Mouse (Mus musculus) MEL (cell line): ENCODE measurements around the gene Shprh. TPM values are rescaled to one million over a fixed set of nuclear protein-coding genes. Genes with fewer than 3 reads are reported as not detected.
"Not testable (repeated sequence)": the region's sequence is repeated elsewhere in the genome, so short reads cannot be mapped to it uniquely, and the experiment has no call there.

Experiments
- DNase-seq: peaks from one replicate; pipeline ENCODE4 v3.0.0; 2011; ENCODE audit warnings: low read depth, low spot score
- H3K27ac ChIP-seq: 2 replicates; pipeline ENCODE4 v1.5.1; 2012; ENCODE audit warnings: low read depth, mild to moderate bottlenecking, control low read depth, low read length, moderate library complexity; ENCODE audit not compliant: control insufficient read depth
- H3K27me3 ChIP-seq, 2 experiments: fragments of 150-350 bp in 1 of 2; sonication (generic) in 1 of 2; 2 replicates each; pipeline ENCODE4 v1.6.1; 2012; ENCODE audit warnings: low read length in 2 of 2, mild to moderate bottlenecking in 2 of 2, improper control_type of control experiment in 1 of 2, moderate library complexity in 1 of 2; ENCODE audit not compliant: insufficient read depth in 2 of 2, control insufficient read depth in 1 of 2
- H3K36me3 ChIP-seq, 2 experiments: 2 replicates each; pipeline ENCODE4 v1.6.1; 2012 to 2014; ENCODE audit warnings: low read length in 2 of 2, improper control_type of control experiment in 1 of 2, inconsistent platforms in 1 of 2, mild to moderate bottlenecking in 1 of 2; ENCODE audit not compliant: insufficient read depth in 2 of 2, control insufficient read depth in 1 of 2
- H3K4me1 ChIP-seq, 2 experiments: fragments of 150-350 bp in 1 of 2; sonication (generic) in 1 of 2; 2 replicates each; pipeline ENCODE4 v1.6.1; 2012; ENCODE audit warnings: low read length in 2 of 2, improper control_type of control experiment in 1 of 2, mild to moderate bottlenecking in 1 of 2; ENCODE audit not compliant: insufficient read depth in 2 of 2, control insufficient read depth in 1 of 2
- H3K4me3 ChIP-seq, 2 experiments: fragments of 150-350 bp in 1 of 2; sonication (generic) in 1 of 2; 2 replicates each; pipeline ENCODE4 v1.5.1; 2012; ENCODE audit warnings: low read depth in 2 of 2, low read length in 2 of 2, mild to moderate bottlenecking in 2 of 2, moderate library complexity in 2 of 2, control low read depth in 1 of 2, improper control_type of control experiment in 1 of 2; ENCODE audit not compliant: control insufficient read depth in 1 of 2, insufficient read depth in 1 of 2
- H3K79me2 ChIP-seq: 2 replicates; pipeline ENCODE4 v1.6.1; 2012; ENCODE audit warnings: mild to moderate bottlenecking, low read length, moderate library complexity; ENCODE audit not compliant: control insufficient read depth, poor library complexity, insufficient read depth
- H3K9ac ChIP-seq: 2 replicates; pipeline ENCODE4 v1.6.1; 2012; ENCODE audit warnings: low read depth, mild to moderate bottlenecking, control low read depth, low read length, moderate library complexity; ENCODE audit not compliant: control insufficient read depth, poor library complexity, severe bottlenecking
- H3K9me3 ChIP-seq: fragments of 150-350 bp; sonication (generic); replicated peaks from 2 replicates; pipeline ENCODE4 v1.6.1; 2012; ENCODE audit warnings: mild to moderate bottlenecking, low read length, improper control_type of control experiment, moderate library complexity; ENCODE audit not compliant: insufficient read depth
- CHD1 ChIP-seq: IDR thresholded peaks from 2 replicates; pipeline ENCODE4 v1.6.1; 2012; ENCODE audit warnings: low read depth, mild to moderate bottlenecking, inconsistent platforms, low read length, improper control_type of control experiment
- CHD2 ChIP-seq: IDR thresholded peaks from 2 replicates; pipeline ENCODE4 v1.6.1; 2011; ENCODE audit warnings: low read length, improper control_type of control experiment
- E2F4 ChIP-seq: IDR thresholded peaks from 2 replicates; pipeline ENCODE4 v1.6.1; 2011; ENCODE audit warnings: low read depth, low read length, improper control_type of control experiment, borderline replicate concordance
- ELF1 ChIP-seq: IDR thresholded peaks from 2 replicates; pipeline ENCODE4 v1.6.1; 2014; ENCODE audit warnings: low read depth, mild to moderate bottlenecking, inconsistent platforms, low read length, improper control_type of control experiment, moderate library complexity
- EP300 ChIP-seq, 2 experiments: IDR thresholded peaks; 2 replicates each; pipeline ENCODE4 v1.6.1; 2011; ENCODE audit warnings: improper control_type of control experiment in 2 of 2, low read length in 2 of 2, low read depth in 1 of 2, mild to moderate bottlenecking in 1 of 2
- ETS1 ChIP-seq: IDR thresholded peaks from 2 replicates; pipeline ENCODE4 v1.6.1; 2012; ENCODE audit warnings: low read depth, mild to moderate bottlenecking, inconsistent platforms, low read length, improper control_type of control experiment, moderate library complexity
- GABPA ChIP-seq: IDR thresholded peaks from 2 replicates; pipeline ENCODE4 v1.6.1; 2012; ENCODE audit warnings: low read depth, mild to moderate bottlenecking, inconsistent platforms, low read length, improper control_type of control experiment, moderate library complexity
- GATA1 ChIP-seq: IDR thresholded peaks from 2 replicates; pipeline ENCODE4 v1.6.1; 2011; ENCODE audit warnings: low read depth, low read length, improper control_type of control experiment
- KAT2A ChIP-seq: conservative IDR thresholded peaks from 2 replicates; pipeline ENCODE4 v1.6.1; 2012; ENCODE audit warnings: low read depth, low read length, improper control_type of control experiment, inconsistent platforms
- MAX ChIP-seq: IDR thresholded peaks from 2 replicates; pipeline ENCODE4 v1.6.1; 2011; ENCODE audit warnings: low read length, improper control_type of control experiment
- MAZ ChIP-seq: IDR thresholded peaks from 2 replicates; pipeline ENCODE4 v1.6.1; 2012; ENCODE audit warnings: low read depth, mild to moderate bottlenecking, inconsistent platforms, low read length, improper control_type of control experiment
- NELFE ChIP-seq: IDR thresholded peaks from 2 replicates; pipeline ENCODE4 v1.6.1; 2011; ENCODE audit warnings: low read depth, low read length, improper control_type of control experiment
- NRF1 ChIP-seq: IDR thresholded peaks from 2 replicates; pipeline ENCODE4 v1.6.1; 2014; ENCODE audit warnings: low read depth, mild to moderate bottlenecking, inconsistent platforms, low read length, improper control_type of control experiment, moderate library complexity; ENCODE audit not compliant: poor library complexity, insufficient read depth, severe bottlenecking
- POLR2AphosphoS2 ChIP-seq: IDR thresholded peaks from 2 replicates; pipeline ENCODE4 v1.6.1; 2011; ENCODE audit warnings: low read length, improper control_type of control experiment
- RAD21 ChIP-seq: IDR thresholded peaks from 2 replicates; pipeline ENCODE4 v1.6.1; 2011; ENCODE audit warnings: mild to moderate bottlenecking, low read depth, low read length, improper control_type of control experiment
- RCOR1 ChIP-seq: IDR thresholded peaks from 2 replicates; pipeline ENCODE4 v1.6.1; 2012; ENCODE audit warnings: low read depth, mild to moderate bottlenecking, inconsistent platforms, low read length, improper control_type of control experiment
- SIN3A ChIP-seq: IDR thresholded peaks from 2 replicates; pipeline ENCODE4 v1.6.1; 2012; ENCODE audit warnings: low read length, improper control_type of control experiment, inconsistent platforms
- SMC3 ChIP-seq: IDR thresholded peaks from 2 replicates; pipeline ENCODE4 v1.6.1; 2011; ENCODE audit warnings: low read depth, low read length, improper control_type of control experiment
- TAL1 ChIP-seq: IDR thresholded peaks from 2 replicates; pipeline ENCODE4 v1.6.1; 2012; ENCODE audit warnings: mild to moderate bottlenecking, inconsistent platforms, low read length, moderate library complexity, mixed read lengths
- TCF12 ChIP-seq: IDR thresholded peaks from 2 replicates; pipeline ENCODE4 v1.6.1; 2014; ENCODE audit warnings: low read depth, mild to moderate bottlenecking, inconsistent platforms, low read length, improper control_type of control experiment, moderate library complexity
- USF2 ChIP-seq, 2 experiments: IDR thresholded peaks; 2 replicates each; pipeline ENCODE4 v1.6.1; 2011 to 2012; ENCODE audit warnings: improper control_type of control experiment in 2 of 2, low read length in 2 of 2, borderline replicate concordance in 1 of 2, inconsistent platforms in 1 of 2, low read depth in 1 of 2, mild to moderate bottlenecking in 1 of 2; ENCODE audit not compliant: insufficient read depth in 1 of 2
- ZKSCAN1 ChIP-seq: IDR thresholded peaks from 2 replicates; pipeline ENCODE4 v1.6.1; 2012; ENCODE audit warnings: low read depth, mild to moderate bottlenecking, inconsistent platforms, low read length, improper control_type of control experiment, moderate library complexity
- polyA plus RNA-seq, 2 experiments: library from polyadenylated mRNA; stranded (reverse) in 1 of 2; unstranded in 1 of 2; fragments of >175 nt in 1 of 2; fragments of >200 nt in 1 of 2; gene quantifications; 2 replicates each; pipeline versions ENCODE4 v1.2.1 to v1.2.4; 2012; ENCODE audit warnings: low replicate concordance in 2 of 2, low read depth in 1 of 2; ENCODE audit not compliant: insufficient read length in 2 of 2, insufficient read depth in 1 of 2, missing spikeins in 1 of 2
- total RNA-seq: library from RNA; depleted of rRNA; stranded (reverse); fragments of 300-350 nt; gene quantifications from 2 replicates; pipeline ENCODE4 v1.2.3, GENCODE M21; 2012

The Shprh gene
- total and polyA plus RNA-seq, 3 experiments, result 11.0 to 13.3 TPM; not detected in 1

DNA sequence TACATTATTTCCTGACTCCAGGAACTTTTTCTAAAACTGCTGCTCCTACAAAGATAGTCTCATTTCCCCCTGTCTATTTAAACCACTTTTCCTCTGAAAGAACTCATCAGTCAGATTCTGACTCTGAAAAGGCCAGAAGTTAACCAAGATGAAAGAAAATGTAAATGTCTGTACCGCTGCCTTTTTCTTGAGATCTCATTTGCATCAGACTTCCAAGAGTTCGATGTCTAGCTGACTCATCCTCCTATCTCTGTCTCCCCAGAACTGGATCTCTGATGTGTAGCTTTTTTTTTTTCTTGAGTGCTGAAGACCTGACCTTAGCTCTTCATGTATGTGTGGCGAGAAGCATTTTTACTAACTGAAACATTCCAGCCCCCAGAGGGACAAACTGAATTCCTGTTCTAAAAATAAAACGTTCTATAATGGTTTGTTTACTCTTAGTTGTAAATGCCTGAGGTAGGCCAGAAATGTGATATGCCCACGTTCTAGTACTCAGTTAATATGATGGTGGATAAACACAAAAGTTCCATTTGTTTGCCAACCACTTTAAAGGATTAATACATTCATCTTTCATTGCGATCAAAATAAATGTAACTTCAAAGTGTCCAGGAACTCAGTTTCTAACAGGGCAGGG is 80.4 kb downstream of the Shprh start (continued):
- TF ChIP-seq MAZ (no peak), MAX (no peak), CHD2 (no peak)

GRCm38 (mm10) chr10:11233208-11233607 is 84.0 kb downstream of the Shprh start:
- DNase-seq, result no peak
- TF ChIP-seq ELF1, result no peak
- TF ChIP-seq, all 39 proteins: peak for 0
- Histone ChIP-seq H3K27me3 (no peaks in the 10 kb centered on the region), H3K4me3 (no peak overlapping the region), H3K27ac (no peak overlapping the region), H3K79me2 (no peaks in the 10 kb centered on the region), H3K9ac (no peak overlapping the region), H3K36me3 (peaks cover 0 to 16% of the 10 kb centered on the region in 2 experiments; a peak in 2 of 4 replicates), H3K4me1 (peaks cover 10% of the 10 kb centered on the region in 2 experiments), H3K9me3 (no peaks in the 10 kb centered on the region)

DNA sequence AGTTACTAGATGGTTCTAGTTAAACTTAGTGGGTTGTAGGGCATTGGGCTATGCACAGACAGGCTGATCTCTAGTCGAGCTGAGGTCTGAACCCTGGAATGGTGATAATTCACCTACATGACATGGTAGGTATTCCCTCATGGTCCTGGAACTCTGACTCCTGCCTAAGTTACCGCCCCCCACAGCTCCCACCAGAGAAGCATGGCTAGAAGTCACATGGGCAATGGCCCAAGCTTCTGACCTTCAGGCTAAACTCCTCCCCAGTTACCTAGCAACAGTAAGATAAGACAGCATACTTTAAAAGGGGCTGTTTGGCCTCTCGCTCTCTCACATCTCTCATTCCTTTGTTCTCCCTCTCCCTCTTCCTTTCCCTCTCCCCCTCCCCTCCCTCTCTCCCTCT is 93.8 kb downstream of the Shprh start:
- H3K9me3 ChIP-seq, H3K4me3 ChIP-seq, DNase-seq, H3K9ac ChIP-seq, H3K4me1 ChIP-seq, H3K79me2 ChIP-seq, H3K27ac ChIP-seq, H3K36me3 ChIP-seq, H3K27me3 ChIP-seq: not testable (repeated sequence)

DNA sequence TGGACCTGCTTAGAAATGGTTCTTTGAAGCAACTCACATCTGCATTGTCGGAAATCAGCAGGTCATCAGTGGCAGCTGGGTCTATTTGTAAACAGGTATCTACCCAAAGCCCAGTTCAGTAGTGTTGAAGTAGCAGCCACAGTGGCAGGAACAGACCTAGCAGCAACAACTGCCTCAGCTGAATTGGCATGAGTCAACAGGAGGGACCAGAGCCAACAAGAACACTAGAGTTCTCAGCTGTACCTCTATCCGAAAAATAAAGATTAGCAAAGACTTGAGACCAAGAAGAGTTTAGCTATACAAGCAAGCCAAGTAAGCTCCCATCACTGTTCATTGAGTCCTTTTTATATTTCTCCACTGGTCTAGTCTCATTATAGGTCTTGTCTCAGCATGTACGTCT is 99.0 kb downstream of the Shprh start:
- DNase-seq, result no peak
- no peak overlapping the region for H3K4me3 ChIP-seq
- TF ChIP-seq NRF1, result no peak
- TF ChIP-seq POLR2AphosphoS2, result no peak
- TF ChIP-seq GABPA, result no peak
- TF ChIP-seq MAX, result no peak
- TF ChIP-seq GATA1, result no peak
- no peak for TF ChIP-seq ZKSCAN1
- no peak for TF ChIP-seq USF2 (IDR thresholded peaks at IDR 0.05; ENCODE audit: borderline replicate concordance in 1 of 2, insufficient read depth in 1 of 2, low read depth in 1 of 2, low read length in 2 of 2)
- no peak for TF ChIP-seq TAL1
- TF ChIP-seq ETS1, result no peak
- no peak for TF ChIP-seq RAD21
- TF ChIP-seq TCF12, result no peak
- TF ChIP-seq EP300 (IDR thresholded peaks at IDR 0.05; ENCODE audit: low read depth in 1 of 2, low read length in 2 of 2), result no peak
- TF ChIP-seq E2F4, result no peak
- TF ChIP-seq NELFE, result no peak
- no peak for TF ChIP-seq SMC3
- no peak for TF ChIP-seq SIN3A
- no peak for TF ChIP-seq RCOR1
- TF ChIP-seq CHD2, result no peak
- TF ChIP-seq CHD1, result no peak
- no peak for TF ChIP-seq KAT2A
- no peaks in the 10 kb centered on the region for H3K36me3 ChIP-seq
- no peaks in the 10 kb centered on the region for H3K79me2 ChIP-seq
- no peak overlapping the region for H3K9ac ChIP-seq
- no peak overlapping the region for H3K27ac ChIP-seq
- H3K27me3 ChIP-seq, result no peaks in the 10 kb centered on the region
- no peaks in the 10 kb centered on the region for H3K4me1 ChIP-seq
- no peaks in the 10 kb centered on the region for H3K9me3 ChIP-seq
